Mouse (Mus musculus): ENCODE results near the gene Cep83. TPM values are rescaled to one million over a fixed set of nuclear protein-coding genes. Genes with fewer than 3 reads are reported as not detected.
A peak's percentile ranks its signal among the peaks of the same experiment; 100 is the strongest.
"Not testable (repeated sequence)": the region's sequence is repeated elsewhere in the genome, so short reads cannot be mapped to it uniquely, and the experiment has no call there.

Cep83 gene
- polyA plus RNA-seq, 1 experiment from 2014 or later: 15.5 TPM

- Histone ChIP-seq H3K27ac (replicated peaks) (no peak overlapping the region), H3K9ac (no peak overlapping the region), H3K4me3 (no peak overlapping the region), H3K4me2 (no peak overlapping the region), H3K9me3 (no peaks in the 10 kb centered on the region), H3K36me3 (no peaks in the 10 kb centered on the region), H3K27me3 (replicated peaks) (no peaks in the 10 kb centered on the region), H3K4me1 (peaks cover 7% of the 10 kb centered on the region)
- WGBS: 84% methylated on average over 2 of the region's 2 CpGs
- no peak for ATAC-seq (ENCODE audit: extremely low read depth, insufficient number of reproducible peaks, low FRiP score, low TSS enrichment)
Measured at GRCm38 (mm10) chr10:94706695-94707094, 18.2 kb downstream of the Cep83 start.

DNA sequence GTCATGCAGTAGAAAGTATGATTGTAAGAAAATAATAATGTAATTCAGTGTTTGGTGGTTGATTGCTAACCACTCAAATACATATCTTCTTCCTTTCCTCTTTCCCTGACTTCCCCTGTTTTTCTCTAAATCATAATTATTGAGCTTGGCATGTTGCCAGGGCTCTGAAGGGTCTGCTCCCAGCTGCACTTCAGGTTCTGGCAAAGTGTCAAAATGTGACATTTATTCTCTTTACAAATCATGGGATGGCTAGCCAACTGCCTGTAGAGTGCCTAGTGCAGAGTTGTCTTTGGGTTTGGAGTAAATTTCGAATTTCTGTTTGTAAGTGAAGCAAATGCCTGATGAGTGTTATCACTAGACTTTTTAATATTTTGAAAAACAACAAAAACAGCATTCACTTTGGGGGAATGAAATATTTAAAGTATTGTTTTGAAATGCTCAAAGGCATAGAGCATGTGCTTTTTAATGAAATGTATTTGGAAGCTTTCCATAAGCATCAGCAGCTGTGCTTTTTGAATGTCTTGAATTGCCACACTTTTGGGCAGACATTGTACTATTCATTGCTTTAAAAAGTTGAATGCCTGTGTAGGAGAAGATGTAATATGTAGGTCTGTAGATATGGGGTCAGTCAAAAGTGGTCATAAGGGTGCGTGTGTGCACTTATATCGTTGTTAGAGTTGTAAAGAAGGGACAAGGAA lies 21.3 kb downstream of the Cep83 start:
- H3K4me3 ChIP-seq: no peak overlapping the region
- peak overlapping the region; percentile 9; the same call in 1 of the 2 replicates for H3K4me2 ChIP-seq
- H3K9ac ChIP-seq: no peak overlapping the region
- peaks cover 7% of the 10 kb centered on the region for H3K4me1 ChIP-seq
- H3K36me3 ChIP-seq: no peaks in the 10 kb centered on the region
- no peak overlapping the region for H3K27ac ChIP-seq (replicated peaks)
- H3K27me3 ChIP-seq (replicated peaks): no peaks in the 10 kb centered on the region
- no peaks in the 10 kb centered on the region for H3K9me3 ChIP-seq
- no peak for ATAC-seq (ENCODE audit: extremely low read depth, insufficient number of reproducible peaks, low FRiP score, low TSS enrichment)
- 82% methylated on average over 3 of the region's 3 CpGs for WGBS

DNA sequence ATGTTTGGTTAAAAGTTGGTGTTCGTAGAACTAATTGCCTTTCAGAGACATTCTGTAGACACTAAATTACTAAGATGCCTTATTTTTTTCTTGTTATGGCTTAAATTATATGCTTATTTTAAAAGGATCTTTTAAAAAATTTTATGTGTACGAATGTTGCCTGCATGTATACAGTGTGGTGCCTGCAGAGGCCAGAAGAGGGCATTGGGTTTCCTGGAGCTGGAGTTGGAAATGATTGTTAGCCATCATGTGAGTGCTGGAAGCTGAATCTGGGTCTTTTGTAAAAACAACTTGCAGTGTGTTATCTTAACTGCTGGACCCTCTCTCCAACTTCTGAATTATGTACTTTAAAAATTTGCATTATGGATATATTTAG lies 21.9 kb downstream of the Cep83 start:
- no peaks in the 10 kb centered on the region for H3K36me3 ChIP-seq
- H3K4me2 ChIP-seq: no peak overlapping the region
- no peaks in the 10 kb centered on the region for H3K27me3 ChIP-seq (replicated peaks)
- no peak for ATAC-seq (ENCODE audit: extremely low read depth, insufficient number of reproducible peaks, low FRiP score, low TSS enrichment)
- no peaks in the 10 kb centered on the region for H3K9me3 ChIP-seq
- H3K4me1 ChIP-seq: peaks cover 7% of the 10 kb centered on the region
- 96% methylated on average over 2 of the region's 2 CpGs for WGBS
- H3K27ac ChIP-seq (replicated peaks): no peak overlapping the region
- H3K4me3 ChIP-seq: no peak overlapping the region
- H3K9ac ChIP-seq: no peak overlapping the region

DNA sequence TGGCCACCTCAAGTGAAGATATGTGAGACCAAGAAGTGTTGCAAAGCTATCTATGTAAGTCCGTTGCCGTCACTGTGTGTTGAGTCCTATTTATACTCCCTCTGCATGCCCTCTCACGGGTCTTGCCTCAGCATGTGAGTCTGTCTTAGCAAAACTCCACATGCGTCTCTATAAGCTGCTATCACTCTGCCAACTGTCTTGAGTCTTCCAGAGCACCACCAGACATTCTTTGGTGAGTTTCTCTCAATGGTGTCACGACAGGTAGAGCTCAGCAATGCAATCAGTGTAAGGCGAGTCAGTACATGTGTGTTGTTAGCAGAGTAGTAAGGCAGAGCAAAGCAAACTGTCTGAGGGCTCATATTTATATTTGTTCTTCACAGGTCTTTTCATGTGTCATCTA lies 31.8 kb downstream of the Cep83 start:
- WGBS: 69% methylated on average over 6 of the region's 6 CpGs
- no peak overlapping the region for H3K27ac ChIP-seq (replicated peaks)
- no peak for ATAC-seq (ENCODE audit: extremely low read depth, insufficient number of reproducible peaks, low FRiP score, low TSS enrichment)

DNA sequence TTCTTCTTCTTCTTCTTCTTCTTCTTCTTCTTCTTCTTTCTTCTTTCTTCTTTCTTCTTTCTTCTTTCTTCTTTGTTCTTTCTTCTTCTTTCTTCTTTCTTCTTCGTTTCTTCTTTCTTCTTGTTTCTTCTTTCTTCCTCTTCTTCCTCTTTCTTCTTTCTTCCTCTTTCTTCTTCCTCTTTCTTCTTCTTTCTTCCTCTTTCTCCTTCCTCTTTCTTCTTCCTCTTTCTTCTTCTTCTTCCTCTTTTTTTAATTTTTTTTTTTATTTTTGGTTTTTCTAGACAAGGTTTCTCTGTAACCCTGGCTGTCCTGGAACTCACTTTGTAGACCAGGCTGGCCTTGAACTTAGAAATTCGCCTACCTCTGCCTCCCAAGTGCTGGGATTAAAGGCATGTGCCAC lies 39.6 kb downstream of the Cep83 start:
- not testable (repeated sequence) for H3K4me3 ChIP-seq; ATAC-seq (ENCODE audit: extremely low read depth, insufficient number of reproducible peaks, low FRiP score, low TSS enrichment); H3K4me1 ChIP-seq; H3K27ac ChIP-seq (replicated peaks); H3K27me3 ChIP-seq (replicated peaks); H3K9me3 ChIP-seq; H3K4me2 ChIP-seq; H3K9ac ChIP-seq
- 80% methylated on average over 2 of the region's 2 CpGs for WGBS
- H3K36me3 ChIP-seq: peaks cover 18% of the 10 kb centered on the region

More for the DNA sequence above, 31.8 kb downstream of the Cep83 start:
- no peaks in the 10 kb centered on the region for H3K9me3 ChIP-seq
- H3K4me1 ChIP-seq: peaks cover 6% of the 10 kb centered on the region; the same call in 1 of the 2 replicates
- no peak overlapping the region for H3K4me2 ChIP-seq
- H3K4me3 ChIP-seq: no peak overlapping the region
- H3K36me3 ChIP-seq: peaks cover 18% of the 10 kb centered on the region
- no peaks in the 10 kb centered on the region for H3K27me3 ChIP-seq (replicated peaks)
- no peak overlapping the region for H3K9ac ChIP-seq

GRCm38 (mm10) chr10:94730445-94730844 lies 42.0 kb downstream of the Cep83 start:
- Histone ChIP-seq H3K4me3 (no peak overlapping the region), H3K4me2 (no peak overlapping the region), H3K27ac (replicated peaks) (no peak overlapping the region), H3K4me1 (no peaks in the 10 kb centered on the region), H3K36me3 (peaks cover 18% of the 10 kb centered on the region), H3K9me3 (no peaks in the 10 kb centered on the region), H3K27me3 (replicated peaks) (no peaks in the 10 kb centered on the region), H3K9ac (no peak overlapping the region)
- 91% methylated on average over 3 of the region's 3 CpGs for WGBS
- ATAC-seq (ENCODE audit: extremely low read depth, insufficient number of reproducible peaks, low FRiP score, low TSS enrichment): no peak

- no peak overlapping the region for H3K4me3 ChIP-seq
- no peaks in the 10 kb centered on the region for H3K27me3 ChIP-seq (replicated peaks)
- 80% methylated on average over 3 of the region's 3 CpGs for WGBS
- no peak for ATAC-seq (ENCODE audit: extremely low read depth, insufficient number of reproducible peaks, low FRiP score, low TSS enrichment)
- H3K9me3 ChIP-seq: no peaks in the 10 kb centered on the region
- H3K4me2 ChIP-seq: no peak overlapping the region
- no peak overlapping the region for H3K27ac ChIP-seq (replicated peaks)
- H3K9ac ChIP-seq: no peak overlapping the region
- no peaks in the 10 kb centered on the region for H3K4me1 ChIP-seq
- peaks cover 2% of the 10 kb centered on the region; the same call in 1 of the 2 replicates for H3K36me3 ChIP-seq
Measured at GRCm38 (mm10) chr10:94734829-94735228, 46.4 kb downstream of the Cep83 start.

GRCm38 (mm10) chr10:94740221-94740620 lies 51.8 kb downstream of the Cep83 start:
- 43% methylated on average over 2 of the region's 2 CpGs for WGBS
- Histone ChIP-seq H3K27ac (replicated peaks) (no peak overlapping the region), H3K9me3 (no peaks in the 10 kb centered on the region), H3K4me1 (peaks cover 5% of the 10 kb centered on the region; the same call in 1 of the 2 replicates), H3K9ac (no peak overlapping the region), H3K4me3 (no peak overlapping the region), H3K36me3 (peaks cover 11% of the 10 kb centered on the region), H3K27me3 (replicated peaks) (no peaks in the 10 kb centered on the region), H3K4me2 (no peak overlapping the region)
- ATAC-seq (ENCODE audit: extremely low read depth, insufficient number of reproducible peaks, low FRiP score, low TSS enrichment): no peak

- Histone ChIP-seq H3K9me3 (no peaks in the 10 kb centered on the region), H3K4me1 (peaks cover 5% of the 10 kb centered on the region; the same call in 1 of the 2 replicates), H3K9ac (no peak overlapping the region), H3K27ac (replicated peaks) (no peak overlapping the region), H3K36me3 (peaks cover 11% of the 10 kb centered on the region), H3K4me3 (no peak overlapping the region), H3K27me3 (replicated peaks) (no peaks in the 10 kb centered on the region), H3K4me2 (no peak overlapping the region)
- ATAC-seq (ENCODE audit: extremely low read depth, insufficient number of reproducible peaks, low FRiP score, low TSS enrichment): no peak
- WGBS: 96% methylated on average over 3 of the region's 3 CpGs
Measured at GRCm38 (mm10) chr10:94741459-94741858, 53.0 kb downstream of the Cep83 start.

- no peaks in the 10 kb centered on the region for H3K9me3 ChIP-seq
- H3K4me2 ChIP-seq: no peak overlapping the region
- no peaks in the 10 kb centered on the region for H3K4me1 ChIP-seq
- no peaks in the 10 kb centered on the region for H3K27me3 ChIP-seq (replicated peaks)
- H3K27ac ChIP-seq (replicated peaks): no peak overlapping the region
- ATAC-seq (ENCODE audit: extremely low read depth, insufficient number of reproducible peaks, low FRiP score, low TSS enrichment): no peak
- peaks cover 28% of the 10 kb centered on the region for H3K36me3 ChIP-seq
- H3K4me3 ChIP-seq: no peak overlapping the region
- 74% methylated on average over 2 of the region's 2 CpGs for WGBS
- no peak overlapping the region for H3K9ac ChIP-seq
Measured at GRCm38 (mm10) chr10:94747011-94747410, 58.6 kb downstream of the Cep83 start.

GRCm38 (mm10) chr10:94771496-94771895 lies 83.0 kb downstream of the Cep83 start:
- Histone ChIP-seq H3K9me3 (no peaks in the 10 kb centered on the region), H3K27me3 (replicated peaks) (no peaks in the 10 kb centered on the region), H3K36me3 (0 out of 2 replicates have a peak, but pooled peaks cover 7% of the 10 kb centered on the region), H3K9ac (no peak overlapping the region), H3K4me1 (no peaks in the 10 kb centered on the region; the same call in 1 of the 2 replicates), H3K4me3 (no peak overlapping the region), H3K27ac (replicated peaks) (no peak overlapping the region), H3K4me2 (no peak overlapping the region)
- 52% methylated on average over 3 of the region's 3 CpGs for WGBS
- ATAC-seq (ENCODE audit: extremely low read depth, insufficient number of reproducible peaks, low FRiP score, low TSS enrichment): no peak

DNA sequence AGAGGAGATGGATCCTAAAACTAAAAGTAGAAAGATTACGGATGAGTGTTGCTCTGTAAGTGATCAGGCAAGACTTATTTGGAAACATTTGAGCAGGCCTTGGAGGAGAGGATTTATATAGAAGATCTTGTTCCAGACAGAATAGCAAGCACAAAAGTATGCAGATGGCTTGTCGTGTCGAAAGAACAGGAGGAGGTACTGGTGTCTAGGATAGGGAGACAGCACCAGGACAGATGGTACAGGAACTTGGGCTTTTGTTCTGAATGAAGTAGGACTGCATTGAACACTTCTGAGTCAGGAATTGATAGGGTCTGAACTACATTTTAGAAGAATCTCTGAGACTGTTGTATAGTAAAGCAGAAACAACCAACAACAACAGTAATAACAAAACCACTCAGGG lies 89.1 kb downstream of the Cep83 start:
- peaks cover 15% of the 10 kb centered on the region for H3K36me3 ChIP-seq
- WGBS: 91% methylated on average over 3 of the region's 3 CpGs
- H3K9ac ChIP-seq: no peak overlapping the region
- H3K4me1 ChIP-seq: no peaks in the 10 kb centered on the region
- ATAC-seq (ENCODE audit: extremely low read depth, insufficient number of reproducible peaks, low FRiP score, low TSS enrichment): no peak
- no peaks in the 10 kb centered on the region for H3K9me3 ChIP-seq
- H3K27ac ChIP-seq (replicated peaks): no peak overlapping the region
- H3K4me2 ChIP-seq: no peak overlapping the region
- no peak overlapping the region for H3K4me3 ChIP-seq
- H3K27me3 ChIP-seq (replicated peaks): no peaks in the 10 kb centered on the region

All from heart, embryonic 13.5 days (tissue).